Comparison of ENCODE assay signal across 20 mouse cellular contexts in the genomic region with DNA sequence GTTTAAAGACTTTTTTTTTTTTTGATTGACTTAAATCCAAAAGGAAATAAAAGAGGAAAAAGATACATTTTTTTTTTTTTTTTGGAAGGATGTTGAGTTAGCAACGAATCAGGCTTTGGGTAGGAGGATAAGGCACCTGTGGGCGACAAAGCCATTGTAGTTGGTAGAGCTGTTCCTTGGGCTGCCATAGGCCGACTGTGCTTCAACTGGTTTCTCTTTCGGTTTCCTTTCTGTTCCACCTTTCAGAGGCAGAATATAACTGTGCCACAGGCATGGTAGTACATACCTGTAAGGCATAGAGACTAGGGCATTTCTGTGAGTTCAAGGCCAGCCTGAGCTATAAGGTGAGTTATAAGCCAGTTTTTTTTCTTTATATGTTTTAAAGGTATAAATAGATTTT. TPM values are rescaled to one million over a fixed set of nuclear protein-coding genes. Genes with fewer than 3 reads are reported as not detected.
DNase-seq lines count a peak whose midpoint lies in the region; TF ChIP-seq lines count a peak whose summit lies in the region.
"Had no signal": no experiment of that assay in that cellular context is flagged by ENCODE, and none has a peak within 500 bp of the region (broad histone marks: within the 10 kb centered on the region; RNA-seq: fewer than 3 reads in every experiment).

No protein-coding gene starts in this region.

- TF ChIP-seq RAD21 in CH12.LX (IDR thresholded peaks at IDR 0.05; ENCODE audit: low read depth, low read length): no peak

- peak overlapping the region; percentile 44; the same call in 1 of the 2 replicates for H3K4me2 ChIP-seq in CH12.LX (ENCODE audit: insufficient read depth, low read depth, poor library complexity, severe bottlenecking)
- H3K4me2 ChIP-seq: embryonic facial prominence, embryonic 12.5 days; embryonic facial prominence, embryonic 15.5 days; heart, embryonic 11.5 days; hindbrain, embryonic 13.5 days had no signal

- no peak for TF ChIP-seq POLR2A in CH12.LX (IDR thresholded peaks at IDR 0.05; ENCODE audit: low read depth, low read length)
- no peak for TF ChIP-seq POLR2A in lung, adult 2 months (IDR thresholded peaks at IDR 0.05; ENCODE audit: borderline replicate concordance, extremely low read depth, low read depth, low read length)

- no peak overlapping the region for H3K4me3 ChIP-seq in CH12.LX (replicated peaks in 1 of 3; ENCODE audit: low read depth in 2 of 3, low read length in 2 of 3, poor library complexity in 1 of 3)
- H3K4me3 ChIP-seq in lung, adult 2 months (replicated peaks; ENCODE audit: extremely low read depth, low read depth, low read length): no peak overlapping the region
- H3K4me3 ChIP-seq: embryonic facial prominence, embryonic 12.5 days; embryonic facial prominence, embryonic 15.5 days; hindbrain, embryonic 10.5 days; hindbrain, embryonic 13.5 days had no signal

- 77% methylated on average over 4 of the region's 4 CpGs for WGBS in lung, adult 2 months

- no peak for TF ChIP-seq EP300 in CH12.LX (IDR thresholded peaks at IDR 0.05; ENCODE audit: low read length)

- no peak for TF ChIP-seq CTCF in CH12.LX (conservative IDR thresholded peaks at IDR 0.05 in 1 of 2, IDR thresholded peaks at IDR 0.05 in 1 of 2; ENCODE audit: low read depth in 2 of 2, low read length in 2 of 2)
- TF ChIP-seq CTCF in lung, adult 2 months (IDR thresholded peaks at IDR 0.05; ENCODE audit: insufficient read depth, low read length): no peak

- peaks cover 89% of the 10 kb centered on the region for H3K79me2 ChIP-seq in CH12.LX (replicated peaks; ENCODE audit: control insufficient read depth, extremely low read depth, insufficient read depth, poor library complexity, severe bottlenecking)

- no peak overlapping the region for H3K9ac ChIP-seq in CH12.LX (ENCODE audit: insufficient read depth, low read depth)
- H3K9ac ChIP-seq: embryonic facial prominence, embryonic 12.5 days; embryonic facial prominence, embryonic 15.5 days; hindbrain, embryonic 13.5 days had no signal

- no peaks in the 10 kb centered on the region for H3K27me3 ChIP-seq in CH12.LX (replicated peaks)
- H3K27me3 ChIP-seq: embryonic facial prominence, embryonic 12.5 days; embryonic facial prominence, embryonic 15.5 days; hindbrain, embryonic 13.5 days had no signal

- no peaks in the 10 kb centered on the region for H3K9me3 ChIP-seq in CH12.LX (replicated peaks; ENCODE audit: low read length)
- H3K9me3 ChIP-seq: embryonic facial prominence, embryonic 12.5 days; embryonic facial prominence, embryonic 15.5 days; hindbrain, embryonic 13.5 days had no signal

- no peak overlapping the region for H3K27ac ChIP-seq in CH12.LX (ENCODE audit: insufficient read depth, low read depth)
- H3K27ac ChIP-seq: embryonic facial prominence, embryonic 12.5 days; embryonic facial prominence, embryonic 15.5 days; hindbrain, embryonic 10.5 days; hindbrain, embryonic 13.5 days had no signal

- peak; percentile 46 for DNase-seq in CD4-positive, CD25-positive, alpha-beta regulatory T cell, adult 2 months (ENCODE audit: low read depth, low spot score)
- DNase-seq in CH12.LX (ENCODE audit: extremely low read depth): peak; percentile 29
- DNase-seq in induced T-regulatory cell, adult 2 months (ENCODE audit: low read depth): peak; percentile 56
- DNase-seq in lung, adult 2 months: no peak
- no peak for DNase-seq in layer of hippocampus, postnatal 10 days (ENCODE audit: low spot score in 2 of 2)
- DNase-seq in frontal cortex, adult 2 months (ENCODE audit: extremely low spot score in 1 of 2, low spot score in 1 of 2): no peak
- DNase-seq: adrenal gland, adult 2 months; adrenal gland, postnatal 14 days; cerebellum, adult 11 months; cerebellum, adult 2 months; cerebellum, adult 9-11 months; cerebellum, postnatal 25 days; gastrocnemius, postnatal 10 days; gastrocnemius, postnatal 36 days; heart, postnatal 36 days had no signal

- H3K4me1 ChIP-seq in CH12.LX (ENCODE audit: control insufficient read depth in 1 of 2, insufficient read depth in 2 of 2): peaks cover 0 to 81% of the 10 kb centered on the region in 2 experiments; a peak in 3 of 4 replicates
- H3K4me1 ChIP-seq in lung, adult 2 months (ENCODE audit: control insufficient read depth, insufficient read depth, low read length): peaks cover 12% of the 10 kb centered on the region
- H3K4me1 ChIP-seq: embryonic facial prominence, embryonic 12.5 days; embryonic facial prominence, embryonic 15.5 days; hindbrain, embryonic 10.5 days; hindbrain, embryonic 13.5 days had no signal

- in situ Hi-C loops in CH12.LX (cut with MboI; ENCODE audit: low pct_ligation_motif_present, low pct_unique_long_range_greater_than_20kb, low sequenced_read_pairs): no loop called here

- dilution Hi-C loops in CH12.LX (cut with MboI; ENCODE audit: extremely low pct_ligation_motif_present, extremely low pct_unique_long_range_greater_than_20kb, low sequenced_read_pairs): no loop called here

- H3K36me3 ChIP-seq in CH12.LX (replicated peaks in 1 of 2; ENCODE audit: control insufficient read depth in 1 of 2, insufficient read depth in 1 of 2, low read length in 1 of 2): peaks cover 37 to 79% of the 10 kb centered on the region in 2 experiments

TF ChIP-seq in CH12.LX, 34 proteins besides CTCF, POLR2A, EP300 and RAD21:
- no peak for TF ChIP-seq MYC (IDR thresholded peaks at IDR 0.05; ENCODE audit: low read depth, low read length)
- peak; percentile 59 for TF ChIP-seq IRF4 (IDR thresholded peaks at IDR 0.05; ENCODE audit: low read depth, low read length)
- no peak for TF ChIP-seq ZNF384 (IDR thresholded peaks at IDR 0.05; ENCODE audit: low read depth, low read length)
- TF ChIP-seq TCF12 (IDR thresholded peaks at IDR 0.05; ENCODE audit: low read depth, low read length): no peak
- TF ChIP-seq PAX5 (IDR thresholded peaks at IDR 0.05; ENCODE audit: low read length): no peak
- no peak for TF ChIP-seq ZMIZ1 (IDR thresholded peaks at IDR 0.05; ENCODE audit: low read depth, low read length)
- TF ChIP-seq ZKSCAN1 (IDR thresholded peaks at IDR 0.05; ENCODE audit: borderline replicate concordance, low read depth, low read length): no peak
- no peak for TF ChIP-seq MAX (IDR thresholded peaks at IDR 0.05; ENCODE audit: low read length)
- no peak for TF ChIP-seq SMC3 (IDR thresholded peaks at IDR 0.05; ENCODE audit: low read depth, low read length)

RNA-seq across cellular contexts. Expression of gene Ppp4r2, which starts 11.6 kb away (rescaled TPM):
- total RNA-seq in CH12.LX (2012; rRNA removed) (53.3 and 60.1 TPM in 2 replicates), CH12.LX (2014; rRNA removed) (134 and 144 TPM in 2 replicates)
- polyA plus RNA-seq in CH12.LX (2012; ENCODE audit: insufficient read length, low read depth): 112 and 115 TPM in 2 replicates
- 14.1 and 20.9 TPM in 2 replicates for polyA plus RNA-seq in lung, adult 2 months (2012; rRNA removed)
- total RNA-seq in layer of hippocampus, postnatal 10 days (2021): 10 to 100 TPM; 72.9 to 74.4 TPM
- 39.0 and 41.9 TPM in 2 replicates for polyA plus RNA-seq in frontal cortex, adult 2 months (2012; rRNA removed)

Comparison
In these comparisons a context has a peak if more than half of its experiments do, and no peak if none do; other contexts are left out.
1. DNase-seq: peak in CD4-positive, CD25-positive, alpha-beta regulatory T cell, adult 2 months (single experiment), CH12.LX (single experiment) and induced T-regulatory cell, adult 2 months (single experiment); none in lung, adult 2 months (single experiment), layer of hippocampus, postnatal 10 days (0 of 2) and frontal cortex, adult 2 months (0 of 2).